Mouse (Mus musculus): ENCODE measurements at regions not wholly inside any gene's neighbourhood (a gene's known extent, or its start where the extent isn't known, plus 50 kb on each side); places are given as distances from the start of the nearest gene placed in this dataset.

- H3K4me3 ChIP-seq (replicated peaks), result no peak overlapping the region
Observed at GRCm38 (mm10) chr3:149111529-149112439, 121.4 kb upstream of the Adgrl2 start.

DNA sequence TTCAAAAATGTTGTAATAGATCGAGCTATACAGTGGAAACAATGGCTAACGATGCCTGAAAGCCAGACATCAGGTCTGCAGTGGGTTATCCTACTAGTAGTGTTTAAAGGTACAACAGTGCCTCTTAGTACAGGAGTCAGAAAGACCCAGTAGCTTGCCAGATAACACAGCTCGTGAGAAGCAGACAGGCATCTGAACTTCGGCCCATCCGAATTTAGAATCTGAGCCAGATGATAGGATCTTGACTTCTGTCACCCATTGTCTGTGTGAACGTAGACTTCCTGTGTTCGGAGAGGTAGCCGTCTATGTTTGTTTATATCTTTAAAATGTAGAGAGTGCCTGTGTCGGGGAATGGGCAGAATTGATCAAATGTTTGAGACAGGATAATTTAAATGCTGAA lies 120.5 kb upstream of the Adgrl2 start:
- Histone ChIP-seq H3K9me3 (peaks cover 22% of the 10 kb centered on the region; the same call in 1 of the 2 replicates), H3K36me3 (replicated peaks; ENCODE audit: low read length) (no peaks in the 10 kb centered on the region), H3K27me3 (replicated peaks) (no peaks in the 10 kb centered on the region), H3K4me1 (no peaks in the 10 kb centered on the region), H3K4me3 (replicated peaks) (no peak overlapping the region)
- TF ChIP-seq FLI1 (IDR thresholded peaks at IDR 0.05; ENCODE audit: low read length) (no peak), GATA1 (IDR thresholded peaks at IDR 0.05; ENCODE audit: borderline replicate concordance, low read length) (no peak)

More at GRCm38 (mm10) chr3:149111529-149112439, 121.4 kb upstream of the Adgrl2 start:
- H3K4me1 ChIP-seq, result no peaks in the 10 kb centered on the region
- peaks cover 18% of the 10 kb centered on the region; the same call in 1 of the 2 replicates for H3K9me3 ChIP-seq
- H3K27me3 ChIP-seq (replicated peaks), result no peaks in the 10 kb centered on the region
- TF ChIP-seq FLI1 (IDR thresholded peaks at IDR 0.05; ENCODE audit: low read length) (no peak), GATA1 (IDR thresholded peaks at IDR 0.05; ENCODE audit: borderline replicate concordance, low read length) (no peak)
- no peaks in the 10 kb centered on the region for H3K36me3 ChIP-seq (replicated peaks; ENCODE audit: low read length)

GRCm38 (mm10) chr3:149105709-149106450 lies 115.5 kb upstream of the Adgrl2 start:
- Histone ChIP-seq H3K36me3 (replicated peaks; ENCODE audit: low read length) (no peaks in the 10 kb centered on the region), H3K27me3 (replicated peaks) (no peaks in the 10 kb centered on the region), H3K4me3 (replicated peaks) (no peak overlapping the region), H3K4me1 (no peaks in the 10 kb centered on the region), H3K9me3 (peaks cover 19% of the 10 kb centered on the region)
- TF ChIP-seq GATA1 (IDR thresholded peaks at IDR 0.05; ENCODE audit: borderline replicate concordance, low read length), result no peak
- no peak for TF ChIP-seq FLI1 (IDR thresholded peaks at IDR 0.05; ENCODE audit: low read length)

DNA sequence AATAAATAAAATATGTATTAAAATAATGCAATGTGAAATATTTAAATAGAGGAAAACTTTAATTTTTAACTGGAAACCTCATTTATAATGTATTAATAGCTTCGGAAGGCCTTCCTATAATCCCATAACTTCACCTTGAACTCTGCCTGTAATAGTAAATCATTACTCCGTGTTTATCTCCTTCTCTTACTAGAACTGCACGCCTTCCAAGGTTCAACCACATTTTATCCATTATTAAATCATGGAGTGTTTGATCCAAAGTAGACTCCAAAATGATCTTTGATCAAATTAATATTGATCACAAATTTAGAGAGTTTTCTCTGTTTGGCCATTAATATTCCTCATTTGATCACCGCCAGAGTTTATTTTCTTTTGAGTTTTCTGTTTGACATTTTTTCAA lies 114.8 kb upstream of the Adgrl2 start:
- peaks cover 19% of the 10 kb centered on the region for H3K9me3 ChIP-seq
- no peaks in the 10 kb centered on the region for H3K4me1 ChIP-seq
- no peaks in the 10 kb centered on the region for H3K36me3 ChIP-seq (replicated peaks; ENCODE audit: low read length)
- H3K4me3 ChIP-seq (replicated peaks), result no peak overlapping the region
- no peaks in the 10 kb centered on the region for H3K27me3 ChIP-seq (replicated peaks)
- TF ChIP-seq FLI1 (IDR thresholded peaks at IDR 0.05; ENCODE audit: low read length) (no peak), GATA1 (IDR thresholded peaks at IDR 0.05; ENCODE audit: borderline replicate concordance, low read length) (no peak)

GRCm38 (mm10) chr3:149104080-149104479 lies 113.7 kb upstream of the Adgrl2 start:
- Histone ChIP-seq H3K9me3 (peaks cover 19% of the 10 kb centered on the region), H3K4me3 (replicated peaks) (no peak overlapping the region), H3K36me3 (replicated peaks; ENCODE audit: low read length) (no peaks in the 10 kb centered on the region), H3K27me3 (replicated peaks) (no peaks in the 10 kb centered on the region), H3K4me1 (no peaks in the 10 kb centered on the region)
- no peak for TF ChIP-seq FLI1 (IDR thresholded peaks at IDR 0.05; ENCODE audit: low read length)
- TF ChIP-seq GATA1 (IDR thresholded peaks at IDR 0.05; ENCODE audit: borderline replicate concordance, low read length), result no peak

DNA sequence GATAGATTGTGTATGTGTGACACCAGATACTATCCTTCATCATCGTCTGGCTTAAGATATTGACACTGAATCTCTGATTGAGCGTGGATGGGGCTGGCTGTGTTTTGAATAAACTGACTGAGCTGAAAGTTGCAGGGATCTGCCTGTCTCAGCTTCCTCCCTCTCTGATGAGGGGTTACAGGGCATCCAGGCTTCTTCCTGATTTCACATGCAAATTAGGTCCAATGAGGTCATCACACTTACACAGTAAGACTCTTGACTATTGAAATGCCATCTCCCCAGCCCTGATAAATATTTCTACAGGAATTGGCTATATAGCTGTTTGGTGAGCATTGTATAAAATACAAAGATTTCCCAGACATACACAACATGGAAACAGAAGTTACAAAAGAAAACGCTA lies 113.1 kb upstream of the Adgrl2 start:
- Histone ChIP-seq H3K36me3 (replicated peaks; ENCODE audit: low read length) (no peaks in the 10 kb centered on the region), H3K4me3 (replicated peaks) (no peak overlapping the region), H3K4me1 (no peaks in the 10 kb centered on the region), H3K27me3 (replicated peaks) (no peaks in the 10 kb centered on the region), H3K9me3 (peaks cover 19% of the 10 kb centered on the region)
- TF ChIP-seq FLI1 (IDR thresholded peaks at IDR 0.05; ENCODE audit: low read length) (no peak), GATA1 (IDR thresholded peaks at IDR 0.05; ENCODE audit: borderline replicate concordance, low read length) (no peak)

DNA sequence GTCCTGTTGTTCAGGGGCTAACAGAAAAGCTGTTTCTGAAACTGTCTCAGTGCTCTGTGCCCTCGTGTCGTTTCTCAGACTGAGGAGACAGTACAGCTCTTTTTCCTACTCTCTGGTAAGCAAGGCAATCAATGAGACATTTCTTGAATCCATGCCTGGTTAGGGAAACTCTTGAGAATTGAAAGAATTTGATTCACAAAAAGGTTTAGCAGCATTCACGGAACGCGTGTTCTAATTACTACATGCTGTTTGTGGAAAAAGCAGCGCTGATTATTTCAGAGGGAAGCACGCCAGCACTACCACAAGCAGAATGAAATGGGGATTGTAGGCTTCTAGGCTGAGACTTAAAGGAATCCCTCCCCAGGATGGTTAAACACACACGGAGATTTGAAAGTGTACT lies 112.5 kb upstream of the Adgrl2 start:
- no peak for TF ChIP-seq FLI1 (IDR thresholded peaks at IDR 0.05; ENCODE audit: low read length)
- no peak for TF ChIP-seq GATA1 (IDR thresholded peaks at IDR 0.05; ENCODE audit: borderline replicate concordance, low read length)
- H3K9me3 ChIP-seq, result peaks cover 19% of the 10 kb centered on the region

GRCm38 (mm10) chr3:149101785-149102184 lies 111.4 kb upstream of the Adgrl2 start:
- H3K36me3 ChIP-seq (replicated peaks; ENCODE audit: low read length), result no peaks in the 10 kb centered on the region
- H3K9me3 ChIP-seq, result peaks cover 14% of the 10 kb centered on the region
- no peak overlapping the region for H3K4me3 ChIP-seq (replicated peaks)
- H3K4me1 ChIP-seq, result no peaks in the 10 kb centered on the region
- TF ChIP-seq FLI1 (IDR thresholded peaks at IDR 0.05; ENCODE audit: low read length) (no peak), GATA1 (IDR thresholded peaks at IDR 0.05; ENCODE audit: borderline replicate concordance, low read length) (no peak)
- no peaks in the 10 kb centered on the region for H3K27me3 ChIP-seq (replicated peaks)

More for the DNA sequence above, 112.5 kb upstream of the Adgrl2 start:
- H3K4me3 ChIP-seq (replicated peaks), result no peak overlapping the region
- no peaks in the 10 kb centered on the region for H3K27me3 ChIP-seq (replicated peaks)
- no peaks in the 10 kb centered on the region for H3K36me3 ChIP-seq (replicated peaks; ENCODE audit: low read length)
- H3K4me1 ChIP-seq, result no peaks in the 10 kb centered on the region

DNA sequence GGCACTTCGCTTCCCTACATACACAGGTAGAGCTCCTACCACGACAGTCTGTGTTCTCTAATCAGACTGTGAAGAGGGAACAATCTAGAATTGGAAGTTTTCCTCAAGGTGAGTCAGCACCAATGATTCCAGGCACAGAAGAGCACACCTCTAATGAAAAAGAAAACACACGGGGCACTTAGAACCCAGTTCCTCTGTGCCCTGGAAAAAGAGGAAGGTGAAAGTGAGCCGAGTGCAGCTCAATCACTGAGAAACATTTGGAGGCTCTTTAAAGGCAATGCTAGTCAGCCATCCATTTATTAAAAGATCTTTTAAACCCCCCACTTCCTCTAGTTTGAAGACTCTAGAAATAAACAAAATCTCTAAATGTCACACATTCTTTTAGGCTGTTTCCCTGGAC lies 108.4 kb upstream of the Adgrl2 start:
- H3K9me3 ChIP-seq, result peaks cover 15% of the 10 kb centered on the region
- TF ChIP-seq GATA1 (IDR thresholded peaks at IDR 0.05; ENCODE audit: borderline replicate concordance, low read length) (no peak), FLI1 (IDR thresholded peaks at IDR 0.05; ENCODE audit: low read length) (no peak)
- H3K4me1 ChIP-seq, result no peaks in the 10 kb centered on the region
- no peaks in the 10 kb centered on the region for H3K36me3 ChIP-seq (replicated peaks; ENCODE audit: low read length)
- no peak overlapping the region for H3K4me3 ChIP-seq (replicated peaks)
- H3K27me3 ChIP-seq (replicated peaks), result no peaks in the 10 kb centered on the region

GRCm38 (mm10) chr3:149097026-149097425 lies 106.7 kb upstream of the Adgrl2 start:
- Histone ChIP-seq H3K4me1 (no peaks in the 10 kb centered on the region), H3K27me3 (replicated peaks) (no peaks in the 10 kb centered on the region), H3K4me3 (replicated peaks) (no peak overlapping the region), H3K36me3 (replicated peaks; ENCODE audit: low read length) (no peaks in the 10 kb centered on the region), H3K9me3 (peaks cover 19% of the 10 kb centered on the region)
- TF ChIP-seq FLI1 (IDR thresholded peaks at IDR 0.05; ENCODE audit: low read length), result no peak
- no peak for TF ChIP-seq GATA1 (IDR thresholded peaks at IDR 0.05; ENCODE audit: borderline replicate concordance, low read length)

Measured in megakaryocyte, embryonic 14.5 days (primary cell).